Mouse (Mus musculus): Measurements from ENCODE around the gene Myo1b. TPM values are rescaled to one million over a fixed set of nuclear protein-coding genes. Genes with fewer than 3 reads are reported as not detected.

Myo1b gene
- total and polyA plus RNA-seq, 3 experiments, result 0.07 TPM; not detected in 1

- Histone ChIP-seq H3K4me2 (ENCODE audit: insufficient read depth, low read depth, poor library complexity, severe bottlenecking) (no peak overlapping the region), H3K9ac (ENCODE audit: insufficient read depth, low read depth) (no peak overlapping the region), H3K27ac (ENCODE audit: insufficient read depth, low read depth) (no peak overlapping the region), H3K79me2 (replicated peaks; ENCODE audit: control insufficient read depth, extremely low read depth, insufficient read depth, poor library complexity, severe bottlenecking) (no peaks in the 10 kb centered on the region), H3K4me1 (ENCODE audit: control insufficient read depth in 1 of 2, insufficient read depth in 2 of 2) (no peaks in the 10 kb centered on the region), H3K4me3 (replicated peaks in 1 of 3; ENCODE audit: low read depth in 2 of 3, low read length in 2 of 3, poor library complexity in 1 of 3) (no peak overlapping the region), H3K9me3 (replicated peaks; ENCODE audit: low read length) (no peaks in the 10 kb centered on the region), H3K36me3 (replicated peaks in 1 of 2; ENCODE audit: control insufficient read depth in 1 of 2, insufficient read depth in 1 of 2, low read length in 1 of 2) (no peaks in the 10 kb centered on the region), H3K27me3 (replicated peaks) (no peaks in the 10 kb centered on the region)
- TF ChIP-seq ZKSCAN1 (IDR thresholded peaks at IDR 0.05; ENCODE audit: borderline replicate concordance, low read depth, low read length), result no peak
- TF ChIP-seq E2F4 (IDR thresholded peaks at IDR 0.05; ENCODE audit: insufficient replicate concordance, low read depth, low read length), result no peak
- no peak for TF ChIP-seq RCOR1 (conservative IDR thresholded peaks at IDR 0.05; ENCODE audit: low read depth, low read length)
- no peak for TF ChIP-seq GABPA (IDR thresholded peaks at IDR 0.05; ENCODE audit: insufficient replicate concordance, low read depth, low read length)
- TF ChIP-seq CTCF (conservative IDR thresholded peaks at IDR 0.05 in 1 of 2, IDR thresholded peaks at IDR 0.05 in 1 of 2; ENCODE audit: low read depth in 2 of 2, low read length in 2 of 2), result no peak
- TF ChIP-seq POLR2AphosphoS2 (IDR thresholded peaks at IDR 0.05; ENCODE audit: low read depth, low read length), result no peak
- TF ChIP-seq TBP (conservative IDR thresholded peaks at IDR 0.05; ENCODE audit: low read depth, low read length), result no peak
- no peak for TF ChIP-seq JUND (conservative IDR thresholded peaks at IDR 0.05; ENCODE audit: low read depth, low read length)
- no peak for TF ChIP-seq MYC (IDR thresholded peaks at IDR 0.05; ENCODE audit: low read depth, low read length)
- no peak for TF ChIP-seq ZNF384 (IDR thresholded peaks at IDR 0.05; ENCODE audit: low read depth, low read length)
- no peak for TF ChIP-seq SMC3 (IDR thresholded peaks at IDR 0.05; ENCODE audit: low read depth, low read length)
- TF ChIP-seq NELFE (IDR thresholded peaks at IDR 0.05; ENCODE audit: low read depth, low read length), result no peak
- TF ChIP-seq KAT2A (IDR thresholded peaks at IDR 0.05; ENCODE audit: insufficient replicate concordance, low read length), result no peak
- TF ChIP-seq MEF2A (IDR thresholded peaks at IDR 0.05; ENCODE audit: borderline replicate concordance, low read depth, low read length), result no peak
- dilution Hi-C loops (cut with MboI; ENCODE audit: extremely low pct_ligation_motif_present, extremely low pct_unique_long_range_greater_than_20kb, low sequenced_read_pairs), result no loop called here
- DNase-seq (ENCODE audit: extremely low read depth), result no peak
- in situ Hi-C loops (cut with MboI; ENCODE audit: low pct_ligation_motif_present, low pct_unique_long_range_greater_than_20kb, low sequenced_read_pairs), result no loop called here
These were observed 150.7 kb downstream of the Myo1b start for GRCm38 (mm10) chr1:51765156-51765555.

DNA sequence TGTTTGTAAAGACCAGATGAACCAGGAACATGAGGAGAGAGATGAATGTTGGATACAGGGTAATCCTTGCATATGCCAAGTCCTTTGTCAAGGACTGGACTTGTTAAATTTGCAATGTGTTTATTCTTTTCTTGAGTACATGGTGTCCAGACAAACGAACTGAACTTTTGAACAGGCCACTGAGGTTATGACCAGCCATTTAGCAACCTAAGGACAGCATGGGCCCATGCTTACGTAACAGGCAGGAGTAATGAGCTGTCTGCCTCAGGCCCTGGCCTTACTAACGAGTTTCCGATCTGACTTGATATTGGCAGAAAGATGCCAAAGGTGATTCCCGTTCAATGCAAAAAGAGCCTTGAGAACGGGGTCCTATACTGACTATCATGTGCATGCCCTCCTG lies 156.2 kb downstream of the Myo1b start:
- Histone ChIP-seq H3K4me3 (replicated peaks in 1 of 3; ENCODE audit: low read depth in 2 of 3, low read length in 2 of 3, poor library complexity in 1 of 3) (no peak overlapping the region), H3K4me1 (ENCODE audit: control insufficient read depth in 1 of 2, insufficient read depth in 2 of 2) (peaks cover 2 to 10% of the 10 kb centered on the region in 2 experiments; a peak in 3 of 4 replicates), H3K9me3 (replicated peaks; ENCODE audit: low read length) (no peaks in the 10 kb centered on the region), H3K9ac (ENCODE audit: insufficient read depth, low read depth) (no peak overlapping the region), H3K4me2 (ENCODE audit: insufficient read depth, low read depth, poor library complexity, severe bottlenecking) (no peak overlapping the region), H3K79me2 (replicated peaks; ENCODE audit: control insufficient read depth, extremely low read depth, insufficient read depth, poor library complexity, severe bottlenecking) (no peaks in the 10 kb centered on the region), H3K27ac (ENCODE audit: insufficient read depth, low read depth) (no peak overlapping the region), H3K36me3 (replicated peaks in 1 of 2; ENCODE audit: control insufficient read depth in 1 of 2, insufficient read depth in 1 of 2, low read length in 1 of 2) (no peaks in the 10 kb centered on the region), H3K27me3 (replicated peaks) (no peaks in the 10 kb centered on the region)
- dilution Hi-C loops (cut with MboI; ENCODE audit: extremely low pct_ligation_motif_present, extremely low pct_unique_long_range_greater_than_20kb, low sequenced_read_pairs) (no loop called here), in situ Hi-C loops (cut with MboI; ENCODE audit: low pct_ligation_motif_present, low pct_unique_long_range_greater_than_20kb, low sequenced_read_pairs) (no loop called here)
- no peak for TF ChIP-seq SMC3 (IDR thresholded peaks at IDR 0.05; ENCODE audit: low read depth, low read length)
- TF ChIP-seq UBTF (IDR thresholded peaks at IDR 0.05; ENCODE audit: low read depth, low read length), result no peak
- no peak for TF ChIP-seq NRF1 (IDR thresholded peaks at IDR 0.05; ENCODE audit: low read depth, low read length)
- no peak for TF ChIP-seq PAX5 (IDR thresholded peaks at IDR 0.05; ENCODE audit: low read length)
- TF ChIP-seq ZNF384 (IDR thresholded peaks at IDR 0.05; ENCODE audit: low read depth, low read length), result no peak
- TF ChIP-seq ELF1 (IDR thresholded peaks at IDR 0.05; ENCODE audit: low read depth, low read length), result no peak
- no peak for DNase-seq (ENCODE audit: extremely low read depth)

All from CH12.LX (cell line).